Mouse (Mus musculus) mesoderm, embryonic 11.5 days (tissue): ENCODE measurements around the gene Yy1.
A peak's percentile ranks its signal among the peaks of the same experiment; 100 is the strongest.

Source experiments
- DNase-seq: peaks from one replicate; pipeline ENCODE4 v3.0.0-alpha.2; 2012; ENCODE audit warnings: low read depth, low spot score

Yy1 gene

GRCm38 (mm10) chr12:108768196-108768854 is 24.4 kb upstream of the Yy1 start:
- no peak for DNase-seq

- no peak for DNase-seq
Measured at GRCm38 (mm10) chr12:108780108-108780877, 12.5 kb upstream of the Yy1 start.

GRCm38 (mm10) chr12:108785161-108785560 is 7.6 kb upstream of the Yy1 start:
- DNase-seq = no peak

- DNase-seq = no peak
Measured at GRCm38 (mm10) chr12:108787329-108787728, 5.4 kb upstream of the Yy1 start.

GRCm38 (mm10) chr12:108792152-108792545 is 624 bp upstream of the Yy1 start:
- DNase-seq = peak; percentile 87

GRCm38 (mm10) chr12:108793453-108793941 is 724 bp downstream of the Yy1 start:
- no peak for DNase-seq

GRCm38 (mm10) chr12:108794078-108794711 is 1.4 kb downstream of the Yy1 start:
- DNase-seq = peak; percentile 84

GRCm38 (mm10) chr12:108794979-108795537 is 2.3 kb downstream of the Yy1 start:
- no peak for DNase-seq

GRCm38 (mm10) chr12:108801613-108802012 is 8.8 kb downstream of the Yy1 start:
- DNase-seq = no peak

GRCm38 (mm10) chr12:108804388-108804787 is 11.6 kb downstream of the Yy1 start:
- no peak for DNase-seq

GRCm38 (mm10) chr12:108808465-108808864 is 15.7 kb downstream of the Yy1 start:
- no peak for DNase-seq

- no peak for DNase-seq
Measured at GRCm38 (mm10) chr12:108809771-108810170, 17.0 kb downstream of the Yy1 start.

GRCm38 (mm10) chr12:108810309-108810708 is 17.5 kb downstream of the Yy1 start:
- DNase-seq = no peak

GRCm38 (mm10) chr12:108811133-108811532 is 18.4 kb downstream of the Yy1 start:
- no peak for DNase-seq

- DNase-seq = no peak
Measured at GRCm38 (mm10) chr12:108812463-108812862, 19.7 kb downstream of the Yy1 start.

GRCm38 (mm10) chr12:108814470-108814869 is 21.7 kb downstream of the Yy1 start:
- DNase-seq = no peak

- DNase-seq = no peak
Measured at GRCm38 (mm10) chr12:108816569-108816968, 23.8 kb downstream of the Yy1 start.

GRCm38 (mm10) chr12:108820461-108820860 is 27.7 kb downstream of the Yy1 start:
- DNase-seq = no peak

GRCm38 (mm10) chr12:108823036-108823435 is 30.3 kb downstream of the Yy1 start:
- DNase-seq = no peak

GRCm38 (mm10) chr12:108824225-108824874 is 31.6 kb downstream of the Yy1 start:
- DNase-seq = no peak

- DNase-seq = no peak
Measured at GRCm38 (mm10) chr12:108825561-108826224, 32.9 kb downstream of the Yy1 start.
